Mouse (Mus musculus): Measurements from ENCODE around the gene Thoc6.
A peak's percentile ranks its signal among the peaks of the same experiment; 100 is the strongest.

Thoc6 gene

DNA sequence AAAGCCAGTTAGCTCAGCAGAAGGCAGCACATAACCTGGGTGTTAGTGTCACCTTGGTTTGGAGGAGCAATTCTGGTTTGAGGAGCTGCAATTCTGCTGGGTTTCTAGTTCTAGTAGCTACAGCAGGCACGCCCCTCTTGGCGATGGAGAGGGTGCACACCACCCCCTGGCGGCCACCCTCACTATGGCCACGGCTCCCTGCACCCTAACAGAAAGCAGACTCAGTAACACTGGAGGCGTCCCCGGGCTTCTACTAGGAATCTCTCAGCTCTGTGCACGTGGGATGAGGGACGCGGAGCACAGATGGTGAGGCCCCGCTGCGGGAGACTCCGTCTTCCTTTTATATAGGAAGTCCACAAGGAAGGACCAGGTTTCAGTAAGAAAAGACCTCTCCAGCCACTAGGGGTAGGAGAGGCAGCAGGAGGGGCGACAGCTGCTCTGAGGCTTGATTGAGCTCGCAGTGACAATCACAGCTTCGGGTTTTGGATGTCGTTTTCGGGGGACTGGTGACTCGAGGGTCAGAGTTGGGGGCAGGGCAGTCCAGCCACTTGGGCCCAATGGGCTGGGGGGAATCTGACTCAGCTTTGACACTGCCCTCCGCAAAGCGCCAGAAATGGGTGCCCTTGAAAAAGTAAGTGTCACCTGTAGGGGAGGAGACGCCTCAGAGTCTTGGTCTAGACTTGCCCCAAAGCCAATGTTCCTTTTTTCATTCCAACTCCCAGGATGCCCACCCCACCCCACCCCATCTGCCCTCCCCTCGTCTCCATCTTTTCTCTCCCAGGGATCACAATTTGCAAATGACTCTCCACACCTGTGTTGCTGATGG, 43.3 kb downstream of the Thoc6 start:
- peak; percentile 61 to 79 for DNase-seq (ENCODE audit: low spot score in 2 of 2)

DNA sequence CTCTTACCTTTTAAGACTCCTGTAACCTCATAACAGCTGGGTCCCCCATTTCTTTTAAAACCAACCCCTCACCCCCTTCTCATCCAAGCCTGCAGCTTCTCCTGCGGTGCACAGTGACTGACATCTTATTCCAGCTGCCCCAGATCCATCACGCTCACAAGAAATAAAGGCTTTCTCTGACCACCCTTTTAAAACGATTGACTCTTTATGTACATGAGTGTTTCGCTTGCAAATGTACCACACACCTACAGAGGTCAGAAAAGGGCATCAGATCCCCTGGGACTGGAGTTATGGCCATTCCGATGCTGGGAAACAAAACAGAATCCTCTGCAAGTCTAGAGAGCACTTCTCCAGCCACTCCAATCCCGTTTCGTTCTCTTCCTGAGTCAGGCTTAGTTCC, 45.9 kb downstream of the Thoc6 start:
- no peak for DNase-seq (ENCODE audit: low spot score in 2 of 2)

DNA sequence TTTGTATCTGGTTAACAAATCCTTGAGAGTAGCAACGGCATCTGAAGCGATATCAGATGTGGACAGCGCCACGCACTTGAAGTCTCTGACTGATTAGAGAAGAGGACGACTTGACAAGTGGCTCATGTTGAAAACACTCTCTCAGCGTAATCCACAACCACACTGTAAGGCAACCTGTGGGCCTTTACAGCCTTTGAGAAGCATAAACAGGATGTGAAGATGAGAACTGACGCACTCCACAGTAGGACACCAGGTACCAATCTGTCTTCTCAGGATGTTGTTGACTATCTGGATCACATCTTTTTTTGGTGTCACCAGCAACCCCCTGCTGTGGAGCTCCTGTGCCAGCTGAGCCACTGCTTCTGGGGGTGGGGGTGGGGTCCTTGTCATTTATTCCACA, 53.3 kb downstream of the Thoc6 start:
- DNase-seq (ENCODE audit: low spot score in 2 of 2), result peak; percentile 12 to 52
